ENCODE assay signal across 8 mouse cellular contexts in genomic region chr4:47251069-47251468, GRCm38 (mm10). TPM values are rescaled to one million over a fixed set of nuclear protein-coding genes. Genes with fewer than 3 reads are reported as not detected.
A peak's percentile ranks its signal among the peaks of the same experiment; 100 is the strongest.
DNase-seq lines count a peak whose midpoint lies in the region; ATAC-seq lines count a peak whose summit lies in the region.

No protein-coding gene starts in this region.

- no peaks in the 10 kb centered on the region for H3K9me3 ChIP-seq in liver, embryonic 16.5 days (replicated peaks; ENCODE audit: control insufficient read depth, low read length)

- intact Hi-C loops in gastrocnemius, postnatal 36 days (cut with DNase I): loop anchor here (2.0 kb wide), 1 partner anchor 102 kb away; the partner anchor contains the start of gene Tgfbr1

- H3K4me2 ChIP-seq in liver, embryonic 16.5 days (ENCODE audit: low read depth, low read length): no peak overlapping the region

- DNase-seq in CD4-positive, CD25-positive, alpha-beta regulatory T cell, adult 2 months (ENCODE audit: low read depth, low spot score): peak; percentile 96
- DNase-seq in T-cell, adult 2 months (ENCODE audit: low spot score): peak; percentile 85
- DNase-seq in cerebellum, postnatal 14 days: peak; percentile 83 to 93
- DNase-seq in gastrocnemius, postnatal 36 days: peak; percentile 75 to 80
- DNase-seq in kidney, postnatal 25 days: peak; percentile 77 to 87
- peak; percentile 68 to 81 for DNase-seq in right cerebral cortex, postnatal 10 days (ENCODE audit: low spot score in 2 of 2)
- peak; percentile 38 for DNase-seq in yolk sac, embryonic 10.5 days (ENCODE audit: low spot score)

- H3K9ac ChIP-seq in liver, embryonic 16.5 days (ENCODE audit: low read depth, low read length): no peak overlapping the region

- ATAC-seq in liver, embryonic 16.5 days (ENCODE audit: low read depth): peak; percentile 24; the same call in 1 of the 2 replicates

- H3K36me3 ChIP-seq in liver, embryonic 16.5 days (ENCODE audit: control insufficient read depth, insufficient read depth): no peaks in the 10 kb centered on the region

- H3K4me3 ChIP-seq in liver, embryonic 16.5 days (ENCODE audit: low read depth, low read length): no peak overlapping the region

- H3K4me1 ChIP-seq in liver, embryonic 16.5 days (ENCODE audit: control insufficient read depth, low read depth, low read length): no peaks in the 10 kb centered on the region; the same call in 1 of the 2 replicates

- no peaks in the 10 kb centered on the region for H3K27me3 ChIP-seq in liver, embryonic 16.5 days (ENCODE audit: control insufficient read depth, insufficient read depth, low read depth, low read length)

- WGBS in liver, embryonic 16.5 days (ENCODE audit: insufficient replicate concordance): 7% methylated on average over 5 of the region's 5 CpGs

- H3K27ac ChIP-seq in liver, embryonic 16.5 days (ENCODE audit: low read length): no peak overlapping the region

RNA-seq across cellular contexts. Expression of gene Col15a1, which starts 43.1 kb away (rescaled TPM):
- total RNA-seq in gastrocnemius, postnatal 36 days (2021): 10 to 100 TPM; 44.6 to 76.0 TPM
- polyA plus RNA-seq in liver, embryonic 16.5 days (2015; fragmentation: Nextera tagmentation; extraction: Ambion mirVana): 0.30 and 0.57 TPM in 2 replicates

Comparison
In these comparisons a context has a peak if more than half of its experiments do, and no peak if none do; other contexts are left out.
1. DNase-seq: peak in every context shown above with its lines; median percentile 96 in CD4-positive, CD25-positive, alpha-beta regulatory T cell, adult 2 months; 88 in cerebellum, postnatal 14 days; 85 in T-cell, adult 2 months; 82 in kidney, postnatal 25 days; 78 in gastrocnemius, postnatal 36 days; 74 in right cerebral cortex, postnatal 10 days; 38 in yolk sac, embryonic 10.5 days.